Mouse (Mus musculus) MEL (cell line): Measurements from ENCODE around the gene Lamb1. TPM values are rescaled to one million over a fixed set of nuclear protein-coding genes. Genes with fewer than 3 reads are reported as not detected.

Source experiments
- DNase-seq: peaks from one replicate; pipeline ENCODE4 v3.0.0; 2011; ENCODE audit warnings: low read depth, low spot score
- H3K27ac ChIP-seq: 2 replicates; pipeline ENCODE4 v1.5.1; 2012; ENCODE audit warnings: low read depth, mild to moderate bottlenecking, control low read depth, low read length, moderate library complexity; ENCODE audit not compliant: control insufficient read depth
- H3K27me3 ChIP-seq, 2 experiments: fragments of 150-350 bp in 1 of 2; sonication (generic) in 1 of 2; 2 replicates each; pipeline ENCODE4 v1.6.1; 2012; ENCODE audit warnings: low read length in 2 of 2, mild to moderate bottlenecking in 2 of 2, improper control_type of control experiment in 1 of 2, moderate library complexity in 1 of 2; ENCODE audit not compliant: insufficient read depth in 2 of 2, control insufficient read depth in 1 of 2
- H3K36me3 ChIP-seq, 2 experiments: 2 replicates each; pipeline ENCODE4 v1.6.1; 2012 to 2014; ENCODE audit warnings: low read length in 2 of 2, improper control_type of control experiment in 1 of 2, inconsistent platforms in 1 of 2, mild to moderate bottlenecking in 1 of 2; ENCODE audit not compliant: insufficient read depth in 2 of 2, control insufficient read depth in 1 of 2
- H3K4me1 ChIP-seq, 2 experiments: fragments of 150-350 bp in 1 of 2; sonication (generic) in 1 of 2; 2 replicates each; pipeline ENCODE4 v1.6.1; 2012; ENCODE audit warnings: low read length in 2 of 2, improper control_type of control experiment in 1 of 2, mild to moderate bottlenecking in 1 of 2; ENCODE audit not compliant: insufficient read depth in 2 of 2, control insufficient read depth in 1 of 2
- H3K4me3 ChIP-seq, 2 experiments: fragments of 150-350 bp in 1 of 2; sonication (generic) in 1 of 2; 2 replicates each; pipeline ENCODE4 v1.5.1; 2012; ENCODE audit warnings: low read depth in 2 of 2, low read length in 2 of 2, mild to moderate bottlenecking in 2 of 2, moderate library complexity in 2 of 2, control low read depth in 1 of 2, improper control_type of control experiment in 1 of 2; ENCODE audit not compliant: control insufficient read depth in 1 of 2, insufficient read depth in 1 of 2
- H3K79me2 ChIP-seq: 2 replicates; pipeline ENCODE4 v1.6.1; 2012; ENCODE audit warnings: mild to moderate bottlenecking, low read length, moderate library complexity; ENCODE audit not compliant: control insufficient read depth, poor library complexity, insufficient read depth
- H3K9ac ChIP-seq: 2 replicates; pipeline ENCODE4 v1.6.1; 2012; ENCODE audit warnings: low read depth, mild to moderate bottlenecking, control low read depth, low read length, moderate library complexity; ENCODE audit not compliant: control insufficient read depth, poor library complexity, severe bottlenecking
- H3K9me3 ChIP-seq: fragments of 150-350 bp; sonication (generic); replicated peaks from 2 replicates; pipeline ENCODE4 v1.6.1; 2012; ENCODE audit warnings: mild to moderate bottlenecking, low read length, improper control_type of control experiment, moderate library complexity; ENCODE audit not compliant: insufficient read depth
- CHD2 ChIP-seq: IDR thresholded peaks from 2 replicates; pipeline ENCODE4 v1.6.1; 2011; ENCODE audit warnings: low read length, improper control_type of control experiment
- CTCF ChIP-seq, 3 experiments: IDR thresholded peaks in 2 of 3; conservative IDR thresholded peaks in 1 of 3; 2 replicates each; pipeline ENCODE4 v1.5.1; 2011 to 2012; ENCODE audit warnings: low read length in 3 of 3, low read depth in 2 of 3, mild to moderate bottlenecking in 2 of 3, improper control_type of control experiment in 1 of 3, inconsistent platforms in 1 of 3, mixed read lengths in 1 of 3, moderate library complexity in 1 of 3; ENCODE audit not compliant: control insufficient read depth in 1 of 3, insufficient read depth in 1 of 3, poor library complexity in 1 of 3, severe bottlenecking in 1 of 3
- E2F4 ChIP-seq: IDR thresholded peaks from 2 replicates; pipeline ENCODE4 v1.6.1; 2011; ENCODE audit warnings: low read depth, low read length, improper control_type of control experiment, borderline replicate concordance
- ELF1 ChIP-seq: IDR thresholded peaks from 2 replicates; pipeline ENCODE4 v1.6.1; 2014; ENCODE audit warnings: low read depth, mild to moderate bottlenecking, inconsistent platforms, low read length, improper control_type of control experiment, moderate library complexity
- EP300 ChIP-seq, 2 experiments: IDR thresholded peaks; 2 replicates each; pipeline ENCODE4 v1.6.1; 2011; ENCODE audit warnings: improper control_type of control experiment in 2 of 2, low read length in 2 of 2, low read depth in 1 of 2, mild to moderate bottlenecking in 1 of 2
- GABPA ChIP-seq: IDR thresholded peaks from 2 replicates; pipeline ENCODE4 v1.6.1; 2012; ENCODE audit warnings: low read depth, mild to moderate bottlenecking, inconsistent platforms, low read length, improper control_type of control experiment, moderate library complexity
- GATA1 ChIP-seq: IDR thresholded peaks from 2 replicates; pipeline ENCODE4 v1.6.1; 2011; ENCODE audit warnings: low read depth, low read length, improper control_type of control experiment
- JUND ChIP-seq: IDR thresholded peaks from 2 replicates; pipeline ENCODE4 v1.6.1; 2011; ENCODE audit warnings: low read depth, mild to moderate bottlenecking, improper control_type of control experiment, low read length
- KAT2A ChIP-seq: conservative IDR thresholded peaks from 2 replicates; pipeline ENCODE4 v1.6.1; 2012; ENCODE audit warnings: low read depth, low read length, improper control_type of control experiment, inconsistent platforms
- MAZ ChIP-seq: IDR thresholded peaks from 2 replicates; pipeline ENCODE4 v1.6.1; 2012; ENCODE audit warnings: low read depth, mild to moderate bottlenecking, inconsistent platforms, low read length, improper control_type of control experiment
- MEF2A ChIP-seq: IDR thresholded peaks from 2 replicates; pipeline ENCODE4 v1.6.1; 2014; ENCODE audit warnings: low read depth, mild to moderate bottlenecking, inconsistent platforms, low read length, improper control_type of control experiment; ENCODE audit not compliant: poor library complexity, insufficient replicate concordance, severe bottlenecking; ENCODE audit errors: extremely low read depth
- MXI1 ChIP-seq: IDR thresholded peaks from 2 replicates; pipeline ENCODE4 v1.6.1; 2011; ENCODE audit warnings: mild to moderate bottlenecking, low read depth, low read length, improper control_type of control experiment
- MYB ChIP-seq: IDR thresholded peaks from 2 replicates; pipeline ENCODE4 v1.6.1; 2011; ENCODE audit warnings: mild to moderate bottlenecking, low read depth, low read length, improper control_type of control experiment
- MYC ChIP-seq: IDR thresholded peaks from 2 replicates; pipeline ENCODE4 v1.6.1; 2011; ENCODE audit warnings: low read depth, mild to moderate bottlenecking, low read length, improper control_type of control experiment, moderate library complexity
- SIN3A ChIP-seq: IDR thresholded peaks from 2 replicates; pipeline ENCODE4 v1.6.1; 2012; ENCODE audit warnings: low read length, improper control_type of control experiment, inconsistent platforms
- SMC3 ChIP-seq: IDR thresholded peaks from 2 replicates; pipeline ENCODE4 v1.6.1; 2011; ENCODE audit warnings: low read depth, low read length, improper control_type of control experiment
- UBTF ChIP-seq: IDR thresholded peaks from 2 replicates; pipeline ENCODE4 v1.6.1; 2012; ENCODE audit warnings: low read depth, mild to moderate bottlenecking, inconsistent platforms, low read length, improper control_type of control experiment, moderate library complexity, borderline replicate concordance; ENCODE audit not compliant: insufficient read depth
- polyA plus RNA-seq, 2 experiments: library from polyadenylated mRNA; stranded (reverse) in 1 of 2; unstranded in 1 of 2; fragments of >175 nt in 1 of 2; fragments of >200 nt in 1 of 2; gene quantifications; 2 replicates each; pipeline versions ENCODE4 v1.2.1 to v1.2.4; 2012; ENCODE audit warnings: low replicate concordance in 2 of 2, low read depth in 1 of 2; ENCODE audit not compliant: insufficient read length in 2 of 2, insufficient read depth in 1 of 2, missing spikeins in 1 of 2
- total RNA-seq: library from RNA; depleted of rRNA; stranded (reverse); fragments of 300-350 nt; gene quantifications from 2 replicates; pipeline ENCODE4 v1.2.3, GENCODE M21; 2012

Gene Lamb1
- total and polyA plus RNA-seq, 3 experiments: 0.03 TPM; not detected in 2

- Histone ChIP-seq H3K79me2 (no peaks in the 10 kb centered on the region), H3K36me3 (peaks cover 0 to 27% of the 10 kb centered on the region in 2 experiments; a peak in 2 of 4 replicates), H3K9me3 (no peaks in the 10 kb centered on the region), H3K27me3 (no peaks in the 10 kb centered on the region), H3K9ac (no peak overlapping the region), H3K27ac (no peak overlapping the region), H3K4me1 (no peaks in the 10 kb centered on the region), H3K4me3 (no peak overlapping the region)
- no peak for DNase-seq
- TF ChIP-seq GABPA: no peak
- TF ChIP-seq ELF1: no peak
- TF ChIP-seq MAZ: no peak
- TF ChIP-seq UBTF: no peak
- TF ChIP-seq MEF2A: no peak
- no peak for TF ChIP-seq EP300 (IDR thresholded peaks at IDR 0.05; ENCODE audit: low read depth in 1 of 2, low read length in 2 of 2)
- TF ChIP-seq MYC: no peak
- no peak for TF ChIP-seq JUND
- TF ChIP-seq SMC3: no peak
- TF ChIP-seq E2F4: no peak
- TF ChIP-seq CHD2: no peak
- TF ChIP-seq KAT2A: no peak
These were observed 68.2 kb downstream of the Lamb1 start for GRCm38 (mm10) chr12:31333261-31333660.

DNA sequence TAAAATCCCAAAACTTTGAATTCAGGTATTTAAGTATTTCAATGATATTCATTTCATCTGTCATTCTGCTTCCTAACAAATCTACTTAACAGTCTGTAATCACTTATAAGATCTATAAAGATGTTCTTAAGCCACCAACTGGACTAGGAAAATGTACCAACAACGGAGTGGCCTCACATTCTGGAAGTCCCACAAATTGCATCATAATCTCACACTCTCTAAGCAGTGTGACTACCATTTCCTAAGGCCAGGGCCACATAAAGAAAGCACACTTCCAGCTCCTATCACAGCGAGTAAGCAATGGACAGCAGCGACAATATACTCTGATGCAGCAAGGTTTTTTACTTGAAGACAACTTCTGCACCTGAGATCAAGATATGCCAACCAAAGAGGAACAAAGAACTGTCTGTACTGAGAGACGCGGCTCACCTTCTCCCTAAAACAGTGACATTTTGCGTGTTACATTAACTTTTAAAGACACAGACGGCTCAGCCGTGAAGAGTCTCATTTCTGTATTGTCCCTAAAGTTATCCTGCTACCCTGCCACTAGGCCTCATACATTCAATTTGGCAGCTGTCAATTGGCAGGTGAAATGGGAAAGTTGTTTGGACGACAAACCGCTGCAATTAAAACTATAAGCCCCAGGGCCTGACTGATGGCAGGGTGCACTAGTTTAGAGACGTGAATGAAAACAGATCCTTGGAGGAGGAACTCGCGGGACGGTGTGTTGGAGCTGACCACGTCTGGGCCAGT is 85.3 kb downstream of the Lamb1 start:
- no peaks in the 10 kb centered on the region for H3K9me3 ChIP-seq
- peak; percentile 64 for DNase-seq
- peak overlapping the region; percentile 83 to 93 for H3K4me3 ChIP-seq
- peaks cover 23% of the 10 kb centered on the region for H3K79me2 ChIP-seq
- H3K36me3 ChIP-seq: peaks cover 11 to 15% of the 10 kb centered on the region in 2 experiments
- H3K27ac ChIP-seq: peak overlapping the region; percentile 59
- TF ChIP-seq GATA1 (peak; percentile 8; the same call in 1 of the 2 replicates), MYB (no peak), MXI1 (peak; percentile 2; the same call in 1 of the 2 replicates), CTCF (IDR thresholded peaks at IDR 0.05 in 2 of 3, conservative IDR thresholded peaks at IDR 0.05 in 1 of 3; ENCODE audit: control insufficient read depth in 1 of 3, insufficient read depth in 1 of 3, low read depth in 2 of 3, low read length in 3 of 3, poor library complexity in 1 of 3, severe bottlenecking in 1 of 3) (no peak), GABPA (no peak), SIN3A (peak; percentile 18; the same call in 1 of the 2 replicates)
- TF ChIP-seq, all 39 proteins: peak for 3
- H3K27me3 ChIP-seq: no peaks in the 10 kb centered on the region
- H3K9ac ChIP-seq: peak overlapping the region; percentile 94
- peaks cover 0 to 7% of the 10 kb centered on the region in 2 experiments; a peak in 2 of 4 replicates for H3K4me1 ChIP-seq
